Mouse (Mus musculus): Measurements from ENCODE around the gene Tead2. TPM values are rescaled to one million over a fixed set of nuclear protein-coding genes. Genes with fewer than 3 reads are reported as not detected.
"Not testable (repeated sequence)": the region's sequence is repeated elsewhere in the genome, so short reads cannot be mapped to it uniquely, and the experiment has no call there.

The Tead2 gene
- 10 to 100 TPM; 40.0 to 51.4 TPM for total RNA-seq (2021)
- long read RNA-seq, experiment 1, transcript Tead2-201 (12 exons, 2,140 nt): major isoform, 14 of 35 reads
- long read RNA-seq, experiment 1, transcript Tead2-203 (11 exons, 3,396 nt): minor isoform, 10 of 35 reads
- long read RNA-seq, experiment 1, partial matches to known transcripts: 2 of 35 reads
- long read RNA-seq, experiment 1, other reads (novel, unspliced or antisense): 8 of 35 reads
- long read RNA-seq, experiment 2, transcript Tead2-201 (12 exons, 2,140 nt): major isoform, 17 of 35 reads
- long read RNA-seq, experiment 2, transcript Tead2-203 (11 exons, 3,396 nt): minor isoform, 6 of 35 reads
- long read RNA-seq, experiment 2, partial matches to known transcripts: 4 of 35 reads
- long read RNA-seq, experiment 2, other reads (novel, unspliced or antisense): 8 of 35 reads

GRCm38 (mm10) chr7:45215673-45216441 lies at the start of gene Tead2:
Gene Tead2 (plus strand): TSS chr7:45215753.
- DNase-seq (ENCODE audit: low spot score in 2 of 2): peak; percentile 41 to 65

GRCm38 (mm10) chr7:45166950-45167401 lies 48.6 kb upstream of the Tead2 start:
- DNase-seq (ENCODE audit: low spot score in 2 of 2): no peak

- DNase-seq (ENCODE audit: low spot score in 2 of 2): no peak
Observed at GRCm38 (mm10) chr7:45167761-45168445, 47.6 kb upstream of the Tead2 start.

- no peak for DNase-seq (ENCODE audit: low spot score in 2 of 2)
Observed at GRCm38 (mm10) chr7:45168656-45169055, 46.9 kb upstream of the Tead2 start.

- DNase-seq (ENCODE audit: low spot score in 2 of 2): no peak
Observed at GRCm38 (mm10) chr7:45169495-45169894, 46.1 kb upstream of the Tead2 start.

GRCm38 (mm10) chr7:45172974-45173373 lies 42.6 kb upstream of the Tead2 start:
- DNase-seq (ENCODE audit: low spot score in 2 of 2): no peak

- DNase-seq (ENCODE audit: low spot score in 2 of 2): not testable (repeated sequence)
Observed at GRCm38 (mm10) chr7:45173772-45174171, 41.8 kb upstream of the Tead2 start.

GRCm38 (mm10) chr7:45174567-45175280 lies 40.8 kb upstream of the Tead2 start:
- DNase-seq (ENCODE audit: low spot score in 2 of 2): no peak

- no peak for DNase-seq (ENCODE audit: low spot score in 2 of 2)
Observed at GRCm38 (mm10) chr7:45175398-45175797, 40.2 kb upstream of the Tead2 start.

GRCm38 (mm10) chr7:45175929-45176328 lies 39.6 kb upstream of the Tead2 start:
- no peak for DNase-seq (ENCODE audit: low spot score in 2 of 2)

- no peak for DNase-seq (ENCODE audit: low spot score in 2 of 2)
Observed at GRCm38 (mm10) chr7:45176356-45176755, 39.2 kb upstream of the Tead2 start.

- DNase-seq (ENCODE audit: low spot score in 2 of 2): no peak
Observed at GRCm38 (mm10) chr7:45178550-45178949, 37.0 kb upstream of the Tead2 start.

- no peak for DNase-seq (ENCODE audit: low spot score in 2 of 2)
Observed at GRCm38 (mm10) chr7:45179469-45179868, 36.1 kb upstream of the Tead2 start, which contains the start of gene Gfy. Gene Gfy (minus strand): TSS chr7:45179569.

GRCm38 (mm10) chr7:45180896-45181477 lies 34.6 kb upstream of the Tead2 start, which contains the start of gene Pth2:
Gene Pth2 (plus strand): TSS chr7:45180995.
- no peak for DNase-seq (ENCODE audit: low spot score in 2 of 2)

- DNase-seq (ENCODE audit: low spot score in 2 of 2): no peak
Observed at GRCm38 (mm10) chr7:45181540-45181939, 34.0 kb upstream of the Tead2 start.

GRCm38 (mm10) chr7:45182199-45182601 lies 33.4 kb upstream of the Tead2 start:
- DNase-seq (ENCODE audit: low spot score in 2 of 2): peak; percentile 51 to 79

GRCm38 (mm10) chr7:45182606-45183005 lies 32.9 kb upstream of the Tead2 start:
- no peak for DNase-seq (ENCODE audit: low spot score in 2 of 2)

GRCm38 (mm10) chr7:45183672-45184071 lies 31.9 kb upstream of the Tead2 start:
- no peak for DNase-seq (ENCODE audit: low spot score in 2 of 2)

GRCm38 (mm10) chr7:45185921-45186320 lies 29.6 kb upstream of the Tead2 start:
- DNase-seq (ENCODE audit: low spot score in 2 of 2): no peak

GRCm38 (mm10) chr7:45189600-45189999 lies 26.0 kb upstream of the Tead2 start:
- DNase-seq (ENCODE audit: low spot score in 2 of 2): no peak
